Mouse (Mus musculus) liver, embryonic 11.5 days (tissue): ENCODE data around the gene Tmem167. TPM values are rescaled to one million over a fixed set of nuclear protein-coding genes. Genes with fewer than 3 reads are reported as not detected.

Experiments used
- polyA plus RNA-seq: library from polyadenylated mRNA; unstranded; fragments of >200 nt; fragmentation: Nextera tagmentation; extraction: Ambion mirVana; gene quantifications from 2 replicates; pipeline ENCODE4 v1.2.1, GENCODE M21; 2014

The Tmem167 gene
- polyA plus RNA-seq, 1 experiment from 2014 or later = 49.4 TPM

Other genes with a start within 250 kb of the Tmem167 start
- gene Xrcc4, start 485 bp downstream of the Tmem167 start, polyA plus RNA-seq = 9.4 and 12.6 TPM in 2 replicates